Mouse (Mus musculus) ES-E14 (cell line): ENCODE measurements around the gene Mapk8ip2. TPM values are rescaled to one million over a fixed set of nuclear protein-coding genes. Genes with fewer than 3 reads are reported as not detected.

Source experiments
- DNase-seq: peaks from one replicate; pipeline ENCODE4 v3.0.0-alpha.2; 2013; ENCODE audit warnings: low read depth, low spot score
- H3K27ac ChIP-seq: 2 replicates; pipeline ENCODE4 v1.5.1; 2012; ENCODE audit warnings: low read depth, mild to moderate bottlenecking, low read length, moderate library complexity, mixed read lengths; ENCODE audit not compliant: poor library complexity, insufficient read depth, severe bottlenecking
- H3K36me3 ChIP-seq: 2 replicates; pipeline ENCODE4 v1.6.1; 2012; ENCODE audit warnings: mild to moderate bottlenecking, low read length, moderate library complexity, mixed read lengths; ENCODE audit not compliant: control insufficient read depth, poor library complexity, insufficient read depth, severe bottlenecking
- H3K4me1 ChIP-seq, 2 experiments: fragments of 150-350 bp in 1 of 2; sonication (generic) in 1 of 2; 2 replicates each; pipeline ENCODE4 v1.6.1; 2012; ENCODE audit warnings: low read length in 2 of 2, mild to moderate bottlenecking in 1 of 2, mixed read lengths in 1 of 2; ENCODE audit not compliant: control insufficient read depth in 2 of 2, insufficient read depth in 2 of 2, poor library complexity in 1 of 2
- H3K4me3 ChIP-seq, 2 experiments: fragments of 150-350 bp in 1 of 2; sonication (generic) in 1 of 2; 2 replicates each; pipeline ENCODE4 v1.5.1; 2012; ENCODE audit warnings: low read length in 2 of 2, low read depth in 1 of 2, mild to moderate bottlenecking in 1 of 2, mixed read lengths in 1 of 2; ENCODE audit not compliant: insufficient read depth in 1 of 2, poor library complexity in 1 of 2, severe bottlenecking in 1 of 2
- H3K9ac ChIP-seq: 2 replicates; pipeline ENCODE4 v1.6.1; 2012; ENCODE audit warnings: low read depth, mild to moderate bottlenecking, low read length, mixed read lengths; ENCODE audit not compliant: poor library complexity, insufficient read depth, severe bottlenecking
- H3K9me3 ChIP-seq: fragments of 150-350 bp; sonication (generic); 2 replicates; pipeline ENCODE4 v1.6.1; 2012; ENCODE audit warnings: low read depth, mild to moderate bottlenecking, low read length; ENCODE audit not compliant: control insufficient read depth, insufficient read depth
- CHD2 ChIP-seq: IDR thresholded peaks from 2 replicates; pipeline ENCODE4 v1.6.1; 2014; ENCODE audit warnings: mild to moderate bottlenecking, low read depth, low read length, inconsistent platforms
- HCFC1 ChIP-seq: IDR thresholded peaks from 2 replicates; pipeline ENCODE4 v1.6.1; 2012; ENCODE audit warnings: low read length, inconsistent platforms, borderline replicate concordance; ENCODE audit not compliant: insufficient read depth
- MAFK ChIP-seq: IDR thresholded peaks from 2 replicates; pipeline ENCODE4 v1.6.1; 2014; ENCODE audit warnings: mild to moderate bottlenecking, low read depth, low read length, inconsistent platforms; ENCODE audit not compliant: insufficient read depth
- ZC3H11A ChIP-seq: IDR thresholded peaks from 2 replicates; pipeline ENCODE4 v1.6.1; 2012; ENCODE audit warnings: low read depth, mild to moderate bottlenecking, inconsistent platforms, low read length, borderline replicate concordance
- ZNF384 ChIP-seq: IDR thresholded peaks from 2 replicates; pipeline ENCODE4 v1.6.1; 2012; ENCODE audit warnings: low read depth, low read length, inconsistent platforms
- in situ Hi-C, 2 experiments: fragments of 600-800 bp; cut with MboI; formaldehyde crosslinking; loops; one replicate each; pipeline ENCODE4 v1.15.1; 2025; ENCODE audit warnings: low sequenced_read_pairs in 2 of 2, inconsistent platforms in 1 of 2; ENCODE audit not compliant: unreplicated experiment in 2 of 2
- total RNA-seq: library from RNA; depleted of rRNA; stranded (reverse); fragments of 300-350 nt; gene quantifications from 2 replicates; pipeline ENCODE4 v1.2.3, GENCODE M21; 2012

The Mapk8ip2 gene
- total RNA-seq, 1 experiment: 4.6 TPM

DNA sequence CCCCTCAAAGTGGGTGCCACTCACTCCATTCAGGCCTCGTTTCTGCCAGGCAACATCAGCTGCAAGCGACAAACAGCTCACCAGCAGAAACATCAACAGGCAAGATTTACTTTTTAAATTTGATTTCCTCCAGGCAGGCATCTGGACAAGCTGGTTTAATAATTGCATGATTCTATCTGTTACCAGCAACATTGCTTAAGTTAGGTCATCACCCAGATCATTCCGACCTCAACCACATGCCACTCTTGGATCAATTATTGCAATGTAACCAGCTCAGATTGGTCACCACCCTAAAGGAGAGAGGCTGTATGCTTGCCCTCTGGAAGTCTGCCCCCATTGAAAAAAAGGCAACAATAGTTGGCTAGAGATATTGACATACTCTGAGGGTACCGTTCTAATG is 17.8 kb downstream of the Mapk8ip2 start:
- Histone ChIP-seq H3K4me1 (peaks cover 7 to 24% of the 10 kb centered on the region in 2 experiments), H3K36me3 (peaks cover 5% of the 10 kb centered on the region; the same call in 1 of the 2 replicates), H3K9me3 (no peaks in the 10 kb centered on the region), H3K4me3 (no peak overlapping the region), H3K9ac (no peak overlapping the region), H3K27ac (no peak overlapping the region)
- TF ChIP-seq MAFK (no peak), HCFC1 (no peak), CHD2 (no peak), ZNF384 (no peak), ZC3H11A (no peak)
- in situ Hi-C loops: no loop called here
- DNase-seq: no peak

DNA sequence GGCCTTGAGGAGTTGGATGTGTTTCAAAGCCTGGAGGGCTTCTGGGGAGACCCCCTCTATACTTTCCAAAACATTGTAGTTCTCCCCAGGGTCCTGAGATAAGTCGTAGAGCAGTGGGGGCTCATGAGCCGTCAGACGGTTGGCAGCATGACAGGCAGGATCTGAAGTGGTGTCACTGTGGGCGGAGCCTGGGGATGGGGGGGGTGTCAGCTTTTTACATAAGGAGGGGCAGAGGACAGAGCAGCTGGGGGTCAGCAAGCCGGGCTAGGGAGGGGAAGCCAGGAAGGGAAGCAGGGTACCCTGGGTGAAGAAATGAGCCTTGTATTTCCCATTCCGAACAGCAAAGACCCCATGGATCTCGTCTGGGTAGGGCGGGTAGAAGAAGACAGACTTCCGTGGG is 19.7 kb downstream of the Mapk8ip2 start:
- peaks cover 9 to 30% of the 10 kb centered on the region in 2 experiments for H3K4me1 ChIP-seq
- H3K9me3 ChIP-seq: no peaks in the 10 kb centered on the region
- TF ChIP-seq ZC3H11A: no peak
- TF ChIP-seq ZNF384: no peak
- TF ChIP-seq HCFC1: no peak
- TF ChIP-seq CHD2: no peak
- no peak for TF ChIP-seq MAFK
- no peak overlapping the region for H3K27ac ChIP-seq
- DNase-seq: no peak
- H3K36me3 ChIP-seq: peaks cover 5% of the 10 kb centered on the region; the same call in 1 of the 2 replicates
- H3K9ac ChIP-seq: no peak overlapping the region
- H3K4me3 ChIP-seq: no peak overlapping the region
- in situ Hi-C loops: no loop called here

DNA sequence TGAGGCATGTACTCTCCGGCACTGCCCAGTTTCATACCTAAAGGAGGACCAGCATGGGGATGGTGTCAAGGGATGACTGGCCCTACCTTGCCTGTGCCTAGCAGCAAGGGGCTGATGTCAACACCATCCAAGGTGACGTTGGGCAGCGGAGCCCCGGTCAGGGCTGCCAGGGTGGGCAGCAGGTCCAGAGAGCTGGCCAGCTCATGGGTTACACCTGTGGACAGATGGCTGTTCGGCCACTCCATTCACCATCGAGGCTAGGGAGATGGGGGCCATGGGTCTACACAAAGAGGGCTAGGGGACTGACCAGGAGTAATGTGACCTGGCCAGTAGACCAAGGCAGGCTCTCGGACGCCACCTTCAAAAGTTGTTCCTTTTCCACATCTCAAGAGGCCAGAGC is 20.2 kb downstream of the Mapk8ip2 start:
- peaks cover 9 to 32% of the 10 kb centered on the region in 2 experiments for H3K4me1 ChIP-seq

DNA sequence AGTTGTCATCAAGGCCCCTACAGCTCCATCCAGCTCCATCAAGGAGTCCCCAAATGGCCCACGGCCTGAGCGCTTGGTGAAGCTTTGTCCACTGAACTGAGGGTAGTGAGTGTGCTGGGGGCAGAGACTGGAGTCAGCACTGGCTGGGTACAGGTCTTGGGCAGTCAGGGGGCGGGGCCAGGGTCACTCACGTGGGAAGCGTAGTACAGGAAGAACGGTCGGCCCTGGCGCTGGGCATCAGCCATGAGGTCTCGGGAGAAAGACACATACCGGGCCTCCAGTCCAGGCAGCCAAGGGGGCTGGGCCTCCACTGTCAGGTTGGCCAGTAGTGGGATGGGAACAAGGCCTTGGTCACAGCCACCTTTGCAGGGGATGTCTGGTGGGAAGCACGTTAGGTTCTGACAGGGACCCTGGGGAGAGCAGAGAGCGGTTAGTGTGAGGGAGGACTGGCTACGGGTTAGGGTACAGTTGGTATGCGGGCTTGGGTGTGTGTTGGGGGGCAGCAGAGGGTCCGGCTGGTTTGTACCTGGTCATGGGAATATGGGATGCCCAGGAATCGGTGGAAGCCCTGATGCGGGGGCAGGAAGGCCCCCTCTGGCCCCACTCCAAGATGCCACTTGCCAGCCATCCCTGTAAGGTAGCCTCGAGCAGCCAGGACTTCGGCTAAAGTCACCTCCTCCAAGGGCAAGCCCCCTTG is 21.0 kb downstream of the Mapk8ip2 start:
- H3K9me3 ChIP-seq: no peaks in the 10 kb centered on the region
- no peak for TF ChIP-seq CHD2
- TF ChIP-seq MAFK: no peak
- TF ChIP-seq ZC3H11A: no peak
- no peak for TF ChIP-seq ZNF384
- no peak for TF ChIP-seq HCFC1
- H3K4me3 ChIP-seq: peak overlapping the region in 1 of 2 experiments; percentile 63; a peak in 1 of 4 replicates
- H3K27ac ChIP-seq: no peak overlapping the region
- peaks cover 6% of the 10 kb centered on the region; the same call in 1 of the 2 replicates for H3K36me3 ChIP-seq
- 0 out of 2 replicates have a peak overlapping the region, but pooled peaks have one; percentile 68 for H3K9ac ChIP-seq
- no peak for DNase-seq
- in situ Hi-C loops: no loop called here
- peaks cover 7 to 33% of the 10 kb centered on the region in 2 experiments; a peak in 3 of 4 replicates for H3K4me1 ChIP-seq

More for the DNA sequence above, 20.2 kb downstream of the Mapk8ip2 start:
- H3K4me3 ChIP-seq: no peak overlapping the region
- no peak for DNase-seq
- TF ChIP-seq ZC3H11A: no peak
- TF ChIP-seq CHD2: no peak
- TF ChIP-seq ZNF384: no peak
- TF ChIP-seq HCFC1: no peak
- TF ChIP-seq MAFK: no peak
- H3K27ac ChIP-seq: no peak overlapping the region
- in situ Hi-C loops: no loop called here
- peaks cover 5% of the 10 kb centered on the region; the same call in 1 of the 2 replicates for H3K36me3 ChIP-seq
- no peak overlapping the region for H3K9ac ChIP-seq
- no peaks in the 10 kb centered on the region for H3K9me3 ChIP-seq

DNA sequence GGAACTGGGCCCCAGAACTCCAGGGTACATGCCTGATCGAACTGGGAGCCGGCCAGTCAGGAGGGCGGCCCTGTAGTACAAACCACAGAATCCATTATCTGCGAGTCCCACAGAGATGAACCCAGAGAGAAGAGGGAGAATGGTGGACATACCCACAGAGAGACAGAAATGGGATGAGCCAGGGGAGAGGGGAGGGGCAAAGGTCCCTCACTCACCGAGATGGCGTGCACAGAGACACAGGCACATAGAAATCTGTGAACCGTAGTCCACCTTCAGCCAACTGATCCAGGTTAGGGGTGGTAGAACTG is 21.5 kb downstream of the Mapk8ip2 start:
- in situ Hi-C loops: no loop called here
- DNase-seq: no peak
- no peak for TF ChIP-seq CHD2
- no peak for TF ChIP-seq HCFC1
- no peak for TF ChIP-seq ZC3H11A
- TF ChIP-seq ZNF384: no peak
- TF ChIP-seq MAFK: no peak
- H3K4me1 ChIP-seq: peaks cover 5 to 37% of the 10 kb centered on the region in 2 experiments; a peak in 3 of 4 replicates
- peak overlapping the region; percentile 68; the same call in 1 of the 2 replicates for H3K9ac ChIP-seq
- no peak overlapping the region for H3K27ac ChIP-seq
- peaks cover 9% of the 10 kb centered on the region; the same call in 1 of the 2 replicates for H3K36me3 ChIP-seq
- H3K9me3 ChIP-seq: no peaks in the 10 kb centered on the region
- H3K4me3 ChIP-seq: peak overlapping the region; percentile 63 to 79; a peak in 3 of 4 replicates
